Mouse (Mus musculus): Measurements from ENCODE around the gene Ankrd2.
A peak's percentile ranks its signal among the peaks of the same experiment; 100 is the strongest.

Gene Ankrd2

DNA sequence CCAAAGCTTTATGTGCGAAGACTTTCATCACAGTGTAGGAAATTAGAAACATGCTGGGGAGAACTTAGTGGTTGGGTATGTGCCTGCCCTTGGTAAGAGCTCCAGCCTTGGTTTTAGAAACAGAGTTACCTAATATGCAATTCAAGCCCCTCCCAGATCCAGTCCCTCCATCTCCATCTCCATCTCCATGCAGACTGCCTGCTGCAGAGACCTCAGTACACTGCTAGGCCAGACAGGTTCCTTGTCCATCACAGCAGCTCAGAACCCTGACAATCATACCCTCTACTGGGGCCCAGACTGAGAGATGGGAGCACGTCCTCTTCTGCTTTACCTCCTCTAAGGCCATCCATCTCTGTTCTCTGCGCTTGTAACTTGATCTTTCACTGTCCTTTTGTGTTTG, 27.2 kb upstream of the Ankrd2 start:
- no peak for TF ChIP-seq CTCF (conservative IDR thresholded peaks at IDR 0.05; ENCODE audit: low read length)
- no peak for TF ChIP-seq NANOG (IDR thresholded peaks at IDR 0.05; ENCODE audit: borderline replicate concordance, low read length)
- TF ChIP-seq POU5F1 (IDR thresholded peaks at IDR 0.05; ENCODE audit: borderline replicate concordance, low read length) = no peak
- Histone ChIP-seq H3K9me3 (ENCODE audit: low read length) (no peaks in the 10 kb centered on the region), H3K27me3 (ENCODE audit: insufficient read depth, low read length) (no peaks in the 10 kb centered on the region), H3K4me3 (replicated peaks; ENCODE audit: low read length) (peak overlapping the region; percentile 15; the same call in 1 of the 2 replicates), H3K4me1 (replicated peaks; ENCODE audit: low read depth, low read length) (peaks cover 63% of the 10 kb centered on the region), H3K36me3 (ENCODE audit: insufficient read depth, low read length) (peaks cover 12% of the 10 kb centered on the region)

DNA sequence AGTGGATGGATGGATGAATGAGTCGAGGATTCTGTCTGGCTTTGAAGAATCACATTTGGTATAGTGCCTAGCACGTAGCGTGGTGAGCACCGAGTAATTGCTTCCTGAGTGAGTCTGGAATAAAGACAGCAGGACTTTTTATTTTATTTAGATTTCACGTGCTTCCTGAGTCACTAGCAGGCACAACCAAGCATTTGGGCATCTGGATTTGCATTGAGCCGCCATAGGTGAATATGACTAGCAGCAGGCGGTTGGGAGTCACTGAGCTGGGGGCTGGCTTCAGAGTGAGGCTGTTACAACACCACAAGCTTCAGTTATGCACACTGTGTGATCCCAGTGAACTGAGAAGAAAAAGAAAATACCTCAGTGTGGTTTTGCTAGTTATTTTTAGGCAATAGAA, 26.7 kb upstream of the Ankrd2 start:
- peaks cover 65% of the 10 kb centered on the region for H3K4me1 ChIP-seq (replicated peaks; ENCODE audit: low read depth, low read length)
- TF ChIP-seq POU5F1 (IDR thresholded peaks at IDR 0.05; ENCODE audit: borderline replicate concordance, low read length) (no peak), CTCF (conservative IDR thresholded peaks at IDR 0.05; ENCODE audit: low read length) (no peak), NANOG (IDR thresholded peaks at IDR 0.05; ENCODE audit: borderline replicate concordance, low read length) (no peak)
- H3K4me3 ChIP-seq (replicated peaks; ENCODE audit: low read length) = 0 out of 2 replicates have a peak overlapping the region, but pooled peaks have one; percentile 15
- no peaks in the 10 kb centered on the region for H3K27me3 ChIP-seq (ENCODE audit: insufficient read depth, low read length)
- H3K36me3 ChIP-seq (ENCODE audit: insufficient read depth, low read length) = peaks cover 16% of the 10 kb centered on the region
- H3K9me3 ChIP-seq (ENCODE audit: low read length) = no peaks in the 10 kb centered on the region

DNA sequence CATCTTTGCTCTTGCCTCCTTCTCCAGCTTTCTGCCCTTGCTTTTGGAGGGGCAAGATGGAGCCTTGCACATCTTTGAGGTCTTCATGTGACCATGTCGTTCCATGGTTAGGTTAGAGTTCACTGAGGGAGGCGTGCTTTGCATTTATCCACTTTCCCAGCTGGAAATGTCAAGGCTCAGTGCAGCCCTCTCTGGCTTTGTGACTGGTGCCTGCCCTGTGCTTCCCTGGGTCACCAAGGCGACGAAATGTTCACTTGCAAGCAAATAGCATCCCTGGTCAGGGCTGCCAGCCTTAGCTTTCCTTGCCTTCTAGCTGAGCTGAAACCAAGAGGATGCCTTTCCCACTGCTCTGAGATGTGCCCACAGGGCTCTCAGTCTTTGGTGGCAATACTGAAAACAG, 25.4 kb upstream of the Ankrd2 start:
- peaks cover 16% of the 10 kb centered on the region for H3K36me3 ChIP-seq (ENCODE audit: insufficient read depth, low read length)
- TF ChIP-seq POU5F1 (IDR thresholded peaks at IDR 0.05; ENCODE audit: borderline replicate concordance, low read length) (no peak), CTCF (conservative IDR thresholded peaks at IDR 0.05; ENCODE audit: low read length) (no peak), NANOG (IDR thresholded peaks at IDR 0.05; ENCODE audit: borderline replicate concordance, low read length) (no peak)
- H3K4me3 ChIP-seq (replicated peaks; ENCODE audit: low read length) = no peak overlapping the region
- H3K9me3 ChIP-seq (ENCODE audit: low read length) = no peaks in the 10 kb centered on the region
- no peaks in the 10 kb centered on the region for H3K27me3 ChIP-seq (ENCODE audit: insufficient read depth, low read length)
- peaks cover 63% of the 10 kb centered on the region for H3K4me1 ChIP-seq (replicated peaks; ENCODE audit: low read depth, low read length)

DNA sequence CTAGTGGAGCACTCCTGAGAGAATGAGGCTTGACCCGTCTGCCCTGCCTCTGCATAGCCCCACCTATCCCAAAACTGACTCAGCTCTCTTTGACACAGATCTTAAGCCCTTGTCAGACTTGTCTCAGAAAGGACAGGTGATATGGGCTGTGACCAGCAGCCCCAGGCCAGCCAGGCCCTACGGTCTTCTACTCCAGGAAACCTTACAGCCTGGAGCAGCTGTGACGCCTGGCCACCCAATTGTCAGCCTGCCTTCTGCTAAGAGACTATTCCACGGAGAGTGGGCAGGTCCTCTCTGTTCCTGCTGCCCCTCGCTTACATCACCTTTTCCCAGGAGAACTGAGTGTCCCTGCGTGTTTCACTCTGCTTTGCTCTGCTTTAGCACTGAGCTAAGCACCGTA, 24.7 kb upstream of the Ankrd2 start:
- peaks cover 63% of the 10 kb centered on the region for H3K4me1 ChIP-seq (replicated peaks; ENCODE audit: low read depth, low read length)
- H3K27me3 ChIP-seq (ENCODE audit: insufficient read depth, low read length) = no peaks in the 10 kb centered on the region
- no peak overlapping the region for H3K4me3 ChIP-seq (replicated peaks; ENCODE audit: low read length)
- H3K9me3 ChIP-seq (ENCODE audit: low read length) = no peaks in the 10 kb centered on the region
- TF ChIP-seq NANOG (IDR thresholded peaks at IDR 0.05; ENCODE audit: borderline replicate concordance, low read length) = no peak
- TF ChIP-seq CTCF (conservative IDR thresholded peaks at IDR 0.05; ENCODE audit: low read length) = no peak
- no peak for TF ChIP-seq POU5F1 (IDR thresholded peaks at IDR 0.05; ENCODE audit: borderline replicate concordance, low read length)
- peaks cover 16% of the 10 kb centered on the region for H3K36me3 ChIP-seq (ENCODE audit: insufficient read depth, low read length)

DNA sequence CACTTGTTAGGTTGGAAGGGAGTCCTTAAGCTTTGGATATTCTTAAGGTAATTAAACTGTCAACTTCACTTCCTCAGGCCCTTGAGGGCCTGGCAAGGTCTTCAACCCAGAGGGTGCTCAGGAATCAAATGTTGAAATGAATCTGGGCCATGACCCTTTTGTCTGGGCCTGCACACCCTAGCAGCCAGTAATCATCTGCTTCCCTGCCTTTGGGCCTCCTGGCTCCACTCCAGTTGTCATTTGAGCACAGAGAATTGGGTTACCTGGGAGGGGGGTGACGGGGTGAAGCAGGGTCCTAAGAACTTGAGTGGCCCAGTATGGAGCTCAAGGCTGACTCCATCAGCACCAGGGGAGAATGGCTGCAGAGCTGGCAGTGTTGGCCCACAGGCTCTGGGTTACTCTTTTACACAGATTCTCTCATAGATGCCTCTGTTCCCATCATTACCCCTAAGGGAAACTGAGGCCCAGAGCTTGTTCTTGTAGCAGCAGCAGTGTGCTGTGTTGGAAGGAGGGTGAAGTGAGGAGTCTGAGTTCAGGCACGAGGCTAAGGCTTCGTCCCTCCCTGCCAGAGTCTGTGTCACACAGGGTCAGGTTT, 21.5 kb upstream of the Ankrd2 start:
- Histone ChIP-seq H3K36me3 (ENCODE audit: insufficient read depth, low read length) (peaks cover 18% of the 10 kb centered on the region), H3K4me1 (replicated peaks; ENCODE audit: low read depth, low read length) (peaks cover 63% of the 10 kb centered on the region)
- TF ChIP-seq NANOG (IDR thresholded peaks at IDR 0.05; ENCODE audit: borderline replicate concordance, low read length) = no peak
- no peak for TF ChIP-seq CTCF (conservative IDR thresholded peaks at IDR 0.05; ENCODE audit: low read length)
- no peak for TF ChIP-seq POU5F1 (IDR thresholded peaks at IDR 0.05; ENCODE audit: borderline replicate concordance, low read length)

DNA sequence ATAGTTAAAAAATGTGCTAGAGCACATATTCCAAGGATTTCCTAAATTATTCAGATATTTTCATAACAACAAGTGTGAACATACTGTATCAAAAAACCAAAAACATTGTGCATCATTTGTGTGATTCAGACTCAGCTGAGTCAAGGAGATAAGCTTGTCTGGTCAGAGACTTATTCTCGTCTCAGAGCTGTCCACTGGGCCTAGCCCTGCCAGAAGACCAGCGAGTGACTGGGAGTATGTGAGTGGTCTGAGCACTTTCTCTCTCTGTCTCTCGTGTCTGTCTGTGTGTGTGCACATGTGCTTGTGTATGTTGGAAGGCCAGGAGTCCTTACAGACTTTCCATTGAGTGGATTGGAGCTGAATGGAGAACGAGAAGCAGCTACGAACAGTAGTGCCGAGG, 20.8 kb upstream of the Ankrd2 start:
- H3K36me3 ChIP-seq (ENCODE audit: insufficient read depth, low read length) = peaks cover 18% of the 10 kb centered on the region
- H3K9me3 ChIP-seq (ENCODE audit: low read length) = no peaks in the 10 kb centered on the region
- H3K4me1 ChIP-seq (replicated peaks; ENCODE audit: low read depth, low read length) = peaks cover 61% of the 10 kb centered on the region
- H3K4me3 ChIP-seq (replicated peaks; ENCODE audit: low read length) = no peak overlapping the region
- TF ChIP-seq POU5F1 (IDR thresholded peaks at IDR 0.05; ENCODE audit: borderline replicate concordance, low read length) = no peak
- TF ChIP-seq CTCF (conservative IDR thresholded peaks at IDR 0.05; ENCODE audit: low read length) = no peak
- TF ChIP-seq NANOG (IDR thresholded peaks at IDR 0.05; ENCODE audit: borderline replicate concordance, low read length) = no peak
- H3K27me3 ChIP-seq (ENCODE audit: insufficient read depth, low read length) = no peaks in the 10 kb centered on the region

More for the DNA sequence above, 21.5 kb upstream of the Ankrd2 start:
- no peaks in the 10 kb centered on the region for H3K27me3 ChIP-seq (ENCODE audit: insufficient read depth, low read length)
- no peak overlapping the region for H3K4me3 ChIP-seq (replicated peaks; ENCODE audit: low read length)
- H3K9me3 ChIP-seq (ENCODE audit: low read length) = no peaks in the 10 kb centered on the region

DNA sequence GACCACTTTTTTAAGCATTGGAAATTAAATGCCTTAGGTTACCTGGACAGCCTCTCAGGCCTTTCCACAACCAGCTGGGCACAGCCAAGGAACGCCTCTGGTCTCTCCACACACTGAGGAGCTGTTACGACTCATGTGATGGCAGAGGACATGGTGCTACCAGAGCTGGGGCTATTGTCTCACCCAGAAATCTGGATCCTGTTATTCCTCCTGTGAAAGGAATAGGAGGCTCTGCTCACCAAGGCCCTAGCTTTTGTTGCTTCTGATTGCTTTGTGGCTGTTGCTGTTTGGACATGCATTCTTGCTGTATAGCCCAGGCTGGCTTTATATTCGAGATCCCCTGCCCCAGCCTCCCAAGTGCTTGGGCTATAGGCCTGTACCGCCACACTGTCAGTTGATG, 19.5 kb upstream of the Ankrd2 start:
- peaks cover 16% of the 10 kb centered on the region for H3K36me3 ChIP-seq (ENCODE audit: insufficient read depth, low read length)
- peaks cover 54% of the 10 kb centered on the region for H3K4me1 ChIP-seq (replicated peaks; ENCODE audit: low read depth, low read length)
- no peaks in the 10 kb centered on the region for H3K9me3 ChIP-seq (ENCODE audit: low read length)
- H3K27me3 ChIP-seq (ENCODE audit: insufficient read depth, low read length) = no peaks in the 10 kb centered on the region
- no peak overlapping the region for H3K4me3 ChIP-seq (replicated peaks; ENCODE audit: low read length)
- TF ChIP-seq CTCF (conservative IDR thresholded peaks at IDR 0.05; ENCODE audit: low read length) = no peak
- TF ChIP-seq NANOG (IDR thresholded peaks at IDR 0.05; ENCODE audit: borderline replicate concordance, low read length) = no peak
- no peak for TF ChIP-seq POU5F1 (IDR thresholded peaks at IDR 0.05; ENCODE audit: borderline replicate concordance, low read length)

DNA sequence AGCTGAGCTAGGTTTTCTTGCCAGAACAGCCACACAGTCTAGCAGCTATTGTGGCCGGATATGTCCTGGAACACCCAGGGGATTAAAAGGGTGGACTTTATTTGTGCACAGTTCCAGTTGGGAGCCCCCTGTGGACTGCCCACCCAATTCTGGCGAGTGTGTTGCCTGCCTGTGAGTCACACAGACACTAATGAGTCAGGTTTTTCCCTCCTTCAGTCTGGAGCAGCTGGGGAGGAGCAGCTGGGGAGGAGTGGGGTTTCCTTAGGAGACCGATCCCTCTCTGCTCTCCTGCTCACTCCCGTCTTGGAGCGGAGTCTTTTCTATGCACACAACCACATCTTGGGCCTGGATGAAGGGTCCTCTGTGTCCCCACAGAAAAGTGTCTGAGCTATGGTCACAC, 19.0 kb upstream of the Ankrd2 start:
- H3K4me3 ChIP-seq (replicated peaks; ENCODE audit: low read length) = no peak overlapping the region
- no peaks in the 10 kb centered on the region for H3K9me3 ChIP-seq (ENCODE audit: low read length)
- TF ChIP-seq NANOG (IDR thresholded peaks at IDR 0.05; ENCODE audit: borderline replicate concordance, low read length) (no peak), CTCF (conservative IDR thresholded peaks at IDR 0.05; ENCODE audit: low read length) (no peak), POU5F1 (IDR thresholded peaks at IDR 0.05; ENCODE audit: borderline replicate concordance, low read length) (no peak)
- peaks cover 57% of the 10 kb centered on the region for H3K4me1 ChIP-seq (replicated peaks; ENCODE audit: low read depth, low read length)
- peaks cover 10% of the 10 kb centered on the region for H3K36me3 ChIP-seq (ENCODE audit: insufficient read depth, low read length)
- no peaks in the 10 kb centered on the region for H3K27me3 ChIP-seq (ENCODE audit: insufficient read depth, low read length)

All from E14TG2a.4 (cell line).